Mouse (Mus musculus) heart, adult 9 months (tissue): ENCODE measurements around the gene Pbx3.

Experiments
- DNase-seq, 2 experiments: peaks; one replicate each; pipeline ENCODE4 v3.0.0; 2022; ENCODE audit warnings: low spot score in 2 of 2

The Pbx3 gene

DNA sequence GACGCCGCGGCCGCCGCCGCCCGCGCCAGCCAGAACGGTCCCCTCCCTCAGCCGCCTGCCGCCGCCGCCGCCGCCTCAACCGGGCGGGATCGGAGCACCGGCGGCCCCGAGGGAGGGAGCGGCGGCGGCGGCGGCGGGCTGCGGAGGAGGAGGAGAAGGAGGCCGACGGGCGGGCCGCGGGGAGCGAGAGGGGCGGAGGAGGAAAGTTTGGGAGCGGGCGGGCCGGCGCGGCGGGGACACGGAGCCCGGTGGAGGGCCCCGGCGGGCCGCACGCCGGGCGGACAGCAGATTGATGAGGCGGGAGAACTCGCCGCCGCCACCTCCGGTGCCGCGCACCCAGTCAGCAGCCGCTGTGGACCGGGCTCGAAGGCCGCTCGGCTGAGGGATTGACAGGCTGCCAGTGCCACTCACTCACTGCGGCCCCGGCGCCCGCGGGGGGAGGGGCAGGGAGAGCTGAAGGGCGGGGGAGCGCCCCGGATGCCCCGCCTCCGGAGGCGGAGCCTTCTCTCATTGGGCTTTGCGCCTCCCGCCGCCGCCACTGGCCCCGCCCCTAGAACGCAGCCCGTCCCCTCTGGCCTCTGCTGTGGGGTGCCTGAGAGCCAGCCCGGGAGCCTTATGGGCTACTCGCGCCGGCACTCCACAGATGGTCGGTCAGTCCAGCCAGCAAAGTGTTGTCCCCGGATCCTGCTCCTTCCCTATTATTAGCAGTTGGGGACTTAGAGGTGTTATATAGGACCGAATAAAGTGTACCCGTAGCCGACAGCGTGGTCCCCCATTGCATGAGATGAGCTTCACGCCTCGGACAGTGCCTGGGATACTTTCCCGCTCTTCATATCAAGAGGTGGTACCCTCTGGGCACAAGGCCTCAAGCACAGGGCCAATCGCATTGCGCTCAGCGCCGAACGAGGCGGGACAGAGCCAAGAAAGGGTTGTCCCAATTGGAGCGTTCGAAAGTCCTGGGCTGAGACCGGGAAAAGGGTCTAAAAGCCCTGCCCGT is at the start of gene Pbx3:
Pbx3 (minus strand) TSS at position 838 of the 997 bp plus-strand sequence.
- peak; percentile 94 to 96 for DNase-seq

DNA sequence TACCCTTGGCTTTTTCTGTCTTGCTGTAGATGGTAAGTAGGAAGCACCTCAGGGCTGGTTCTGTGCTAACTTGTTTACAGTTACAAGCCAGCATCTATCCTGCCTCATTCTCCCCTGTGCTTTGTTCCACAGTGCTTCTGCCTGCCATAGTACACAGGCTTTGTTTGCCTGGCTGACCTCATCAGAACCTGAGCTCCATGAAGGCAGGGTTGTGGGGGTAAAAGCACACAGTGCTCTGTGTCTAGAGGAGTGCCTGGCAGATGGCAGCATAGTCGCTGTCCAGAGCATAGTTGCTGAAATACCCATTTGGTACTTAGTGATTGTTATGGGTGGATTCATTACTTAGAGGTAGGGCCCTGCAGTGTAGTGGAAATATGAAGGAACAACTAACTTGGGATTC is 47.3 kb upstream of the Pbx3 start:
- no peak for DNase-seq

DNA sequence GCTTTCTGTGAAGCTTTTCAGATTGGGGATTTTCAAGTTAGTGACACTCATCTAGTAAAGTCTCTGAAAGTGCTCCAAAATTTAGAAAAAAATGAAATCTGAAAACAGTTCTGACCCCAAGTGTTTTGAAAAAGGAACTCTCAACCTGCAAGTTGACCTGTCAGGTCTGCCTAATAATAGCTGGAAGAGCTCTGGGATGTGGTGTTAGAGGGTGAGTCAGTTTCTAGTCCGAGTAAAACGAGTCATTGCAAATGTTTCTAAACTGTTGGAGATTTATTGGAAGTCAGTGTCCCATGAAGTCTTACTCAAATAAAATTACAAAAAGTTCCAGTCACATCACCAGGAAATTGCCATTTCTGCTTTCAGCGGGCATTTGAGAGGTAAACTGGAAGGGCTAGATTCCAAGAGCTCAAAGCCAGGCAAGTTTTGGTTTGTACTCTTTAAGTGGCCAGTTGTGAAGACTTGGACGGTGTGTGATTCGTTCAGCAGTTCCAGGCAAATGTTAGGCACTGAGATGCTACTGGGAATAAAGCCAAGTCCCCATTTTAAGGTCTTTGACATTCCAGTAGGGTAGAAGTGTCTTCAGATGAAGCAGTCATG is 36.9 kb upstream of the Pbx3 start:
- DNase-seq, result no peak

DNA sequence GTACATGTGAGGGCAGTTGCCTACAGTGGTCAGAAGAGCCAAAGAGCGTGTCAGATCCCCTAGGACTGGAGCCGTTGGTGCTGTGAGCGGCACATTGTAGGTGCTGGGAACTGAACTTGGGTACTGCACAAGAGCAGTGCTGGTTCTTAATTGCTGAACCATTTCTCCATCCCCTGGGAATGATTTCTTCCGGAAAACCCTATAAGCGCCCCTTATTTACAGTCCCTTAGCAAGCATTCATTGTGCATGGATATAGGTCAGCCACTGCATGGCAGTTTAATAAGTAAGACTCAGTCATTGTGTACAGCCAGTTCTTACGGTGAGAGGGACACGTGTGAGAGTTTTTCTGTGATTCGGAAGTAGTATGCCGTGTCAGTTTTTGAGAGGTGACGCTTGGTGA is 35.4 kb upstream of the Pbx3 start:
- no peak for DNase-seq

DNA sequence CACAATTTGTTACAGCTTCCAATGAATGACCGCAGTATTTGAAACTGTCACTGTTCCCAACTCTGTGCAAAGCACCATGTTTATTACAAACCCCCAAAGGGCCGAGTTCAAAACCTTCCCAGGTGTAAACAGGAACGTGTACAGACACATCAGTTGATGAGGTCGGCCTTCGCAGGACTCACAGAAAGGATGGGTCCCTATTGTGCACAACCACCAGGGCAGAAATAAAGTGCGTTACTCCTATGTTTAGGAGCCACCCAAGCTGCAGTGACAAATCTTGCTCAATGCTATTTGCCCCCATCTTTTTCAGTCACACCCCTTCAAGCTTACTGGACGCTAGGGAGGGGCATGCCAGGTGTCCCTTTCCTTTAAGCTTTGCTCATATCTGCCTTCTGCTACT is 34.7 kb upstream of the Pbx3 start:
- no peak for DNase-seq

DNA sequence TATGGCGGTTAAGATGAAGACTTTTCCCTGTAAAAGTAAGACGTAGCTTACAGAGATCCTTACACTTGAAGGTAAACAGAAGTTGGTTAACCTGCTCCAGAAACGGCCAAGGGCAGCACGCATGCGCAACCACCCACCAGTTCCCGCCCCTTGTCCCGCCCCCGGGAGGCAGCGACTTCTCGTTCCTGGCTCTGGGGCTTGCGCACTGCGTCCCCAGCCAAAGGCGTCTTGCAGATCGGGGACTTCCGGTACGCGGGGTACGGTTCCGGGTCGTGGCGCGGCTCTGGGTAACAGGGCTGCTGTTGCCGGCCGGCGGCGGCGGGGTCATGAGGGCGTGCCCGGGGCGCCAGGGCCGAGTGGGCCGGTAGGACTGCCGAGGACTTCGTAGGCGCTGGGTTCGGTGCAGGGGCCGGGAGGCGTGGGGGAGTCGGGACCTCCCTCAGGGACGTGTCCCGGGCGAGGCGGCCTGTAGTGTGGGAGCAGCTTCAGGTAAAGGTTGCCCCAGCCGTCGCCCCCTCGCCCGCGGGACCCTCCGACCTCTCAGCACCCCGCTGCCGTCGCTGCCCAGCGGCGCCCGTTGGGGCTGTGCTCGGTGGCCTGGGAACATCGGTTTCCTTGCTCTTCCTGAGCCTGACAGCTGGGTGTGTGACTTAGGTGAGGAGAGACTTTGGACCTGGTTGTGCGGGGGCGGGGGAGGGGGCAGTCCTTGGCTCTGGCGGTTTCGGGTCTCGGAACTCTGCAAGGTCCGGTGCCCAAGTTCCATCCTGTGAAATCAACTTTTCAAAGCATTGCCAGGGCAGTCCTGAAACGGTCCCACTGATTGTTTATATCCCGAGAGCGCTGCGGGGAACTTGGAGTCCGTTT is 33.9 kb upstream of the Pbx3 start, which contains the start of gene Mapkap1:
Mapkap1 (plus strand) TSS at position 171 of the 864 bp plus-strand sequence.
- peak; percentile 97 to 98 for DNase-seq

DNA sequence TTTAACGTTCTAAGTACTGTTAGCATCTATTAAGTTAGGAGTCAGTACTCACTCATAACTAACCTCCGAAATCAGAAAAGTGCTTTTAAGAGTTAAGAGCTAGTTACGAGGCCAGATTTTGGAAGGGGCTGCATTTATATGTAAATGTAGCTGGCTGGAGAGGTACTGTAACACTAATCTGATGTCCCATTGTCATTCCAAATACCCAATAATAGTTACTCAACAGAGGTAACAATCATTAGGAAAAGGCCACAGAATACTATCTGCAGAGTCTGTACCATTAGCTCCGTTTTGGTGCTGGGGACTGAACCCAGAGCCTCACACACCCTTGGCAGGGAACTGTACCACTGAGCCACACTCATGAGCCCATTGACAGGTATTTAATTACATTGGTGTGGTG is 26.6 kb upstream of the Pbx3 start:
- no peak for DNase-seq

DNA sequence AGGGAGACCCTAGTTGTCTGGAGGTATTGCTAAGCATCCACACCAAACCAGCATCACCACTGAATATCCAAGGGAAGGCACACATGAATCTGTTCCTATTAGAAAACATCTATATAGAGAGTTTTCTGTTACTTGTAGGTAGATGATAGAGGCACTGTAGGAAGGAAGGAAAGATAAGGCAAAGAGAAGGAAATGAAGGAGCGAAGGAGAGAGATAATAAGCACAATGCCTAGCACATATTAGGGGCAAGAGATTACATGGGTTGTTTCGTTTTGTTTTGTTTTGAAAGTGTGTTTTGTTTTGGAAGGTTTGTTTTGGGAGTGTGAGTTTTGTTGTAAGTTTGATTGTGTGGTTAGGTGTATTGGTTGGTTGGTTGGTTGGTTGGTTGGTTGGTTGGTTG is 6.0 kb upstream of the Pbx3 start:
- DNase-seq, result no peak

DNA sequence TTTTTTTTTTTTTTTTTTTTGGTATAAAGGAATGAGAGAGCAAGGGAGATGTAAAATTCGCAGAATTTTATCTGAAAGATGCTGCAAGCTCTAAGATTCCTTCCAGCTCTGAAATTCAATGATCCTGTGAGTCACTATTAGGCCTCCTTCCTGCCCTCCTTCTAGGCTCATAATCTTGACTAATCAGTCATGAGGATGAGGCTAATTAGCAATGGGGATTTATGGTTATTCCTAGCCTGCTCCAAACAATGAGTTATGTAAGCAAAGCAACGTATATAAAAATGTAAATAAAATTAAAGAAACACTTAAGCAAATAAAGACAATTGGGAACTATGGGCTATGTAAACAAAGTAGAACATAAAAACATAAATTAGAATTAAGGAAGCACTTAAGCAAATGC is 1.4 kb upstream of the Pbx3 start:
- DNase-seq, result no peak

DNA sequence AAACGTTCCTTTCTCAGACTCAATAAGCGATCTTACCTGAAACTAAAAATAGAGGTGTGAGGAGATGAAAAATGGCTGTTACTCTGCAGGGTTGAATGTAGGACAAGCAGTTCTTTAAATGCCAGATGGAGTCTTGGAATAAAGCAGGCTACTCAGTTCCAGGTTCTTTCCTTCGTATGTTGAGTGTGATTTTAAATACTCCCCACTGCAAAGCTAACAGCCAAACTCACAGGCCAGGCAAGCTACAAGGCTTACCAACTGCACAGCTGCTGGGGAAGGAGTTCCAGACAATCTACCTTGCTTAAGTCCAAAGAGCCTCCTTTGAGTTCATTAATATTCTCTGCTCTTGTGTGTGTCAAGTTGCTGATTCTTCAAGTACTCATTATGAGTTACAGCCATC is 944 bp upstream of the Pbx3 start:
- no peak for DNase-seq

DNA sequence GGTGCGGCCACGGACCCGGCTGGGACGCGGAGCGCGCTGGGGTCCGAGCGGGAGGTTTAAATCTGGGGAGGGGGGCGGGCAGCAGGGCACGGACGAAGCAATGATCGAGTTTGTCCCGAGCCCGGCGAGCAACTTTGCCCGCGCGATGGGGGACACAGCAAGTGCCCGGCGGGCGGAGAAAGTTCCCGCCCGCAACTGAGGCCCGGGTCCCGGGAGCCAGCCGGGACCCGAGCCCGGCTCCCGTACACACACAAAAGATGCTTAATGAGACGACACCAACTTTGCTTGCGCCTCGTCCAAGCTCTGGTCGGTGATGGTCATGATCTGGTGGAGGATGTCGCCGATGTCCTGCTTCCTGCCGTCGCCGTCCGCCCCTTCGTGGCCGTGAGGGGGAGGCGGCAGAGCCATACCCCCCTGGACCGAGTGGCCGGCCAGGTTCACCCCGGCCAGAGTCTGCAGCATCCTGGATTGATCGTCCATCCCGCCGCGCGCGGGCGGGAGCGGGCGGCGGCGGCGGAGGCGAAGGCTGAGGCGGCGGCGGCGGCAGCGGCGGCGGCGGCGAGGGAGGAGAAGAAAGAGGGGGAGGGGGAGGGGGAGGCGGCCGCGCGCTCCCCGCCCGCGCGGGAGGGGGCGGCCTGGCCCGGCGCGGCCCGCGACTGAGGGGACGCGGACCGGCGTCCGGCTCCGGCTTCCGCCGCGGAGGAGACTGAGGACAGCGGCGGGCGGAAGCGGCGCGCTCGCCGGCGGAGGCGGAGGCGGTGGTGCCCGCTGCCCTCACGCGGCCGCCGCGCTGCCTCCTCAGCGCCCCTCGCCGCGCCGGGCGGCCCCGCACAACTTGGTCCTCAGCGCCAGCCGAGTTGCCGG is 1.3 kb downstream of the Pbx3 start:
- peak; percentile 36 to 63 for DNase-seq

DNA sequence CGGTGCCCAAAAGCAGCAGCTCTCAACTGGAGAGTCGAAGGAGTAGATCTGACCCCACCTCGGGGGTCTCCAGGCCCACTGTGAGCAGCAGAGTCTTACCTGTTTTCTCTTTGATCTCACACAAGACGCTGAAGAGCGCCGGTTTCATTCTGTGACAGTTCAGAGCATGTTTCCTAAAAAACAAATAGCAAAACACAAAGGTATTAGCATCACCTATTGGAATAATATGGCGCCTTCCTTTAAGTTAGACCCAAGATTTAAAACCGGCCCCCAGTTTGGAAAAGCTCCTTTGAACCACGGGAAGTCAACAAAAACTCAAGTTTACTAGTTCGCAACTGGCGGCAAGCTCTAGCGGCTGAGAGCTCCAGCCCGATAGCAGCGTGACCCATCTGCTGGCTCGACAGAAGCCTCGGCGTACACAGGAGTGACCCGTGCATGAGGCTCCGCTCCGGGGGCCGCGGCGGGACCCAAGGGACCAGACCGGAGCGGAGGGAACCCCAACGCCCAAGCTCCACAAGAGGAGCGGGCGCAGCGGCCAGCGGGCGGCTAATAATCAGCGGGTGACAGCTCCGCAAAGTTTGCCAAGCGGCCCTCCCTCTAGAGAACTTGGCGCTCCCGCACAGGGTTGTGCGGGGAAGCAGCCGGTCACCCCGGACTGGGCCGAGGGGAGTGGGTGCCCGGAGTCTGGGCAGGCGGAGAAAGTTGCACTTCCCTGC is 2.1 kb downstream of the Pbx3 start:
- peak; percentile 10 to 34 for DNase-seq

DNA sequence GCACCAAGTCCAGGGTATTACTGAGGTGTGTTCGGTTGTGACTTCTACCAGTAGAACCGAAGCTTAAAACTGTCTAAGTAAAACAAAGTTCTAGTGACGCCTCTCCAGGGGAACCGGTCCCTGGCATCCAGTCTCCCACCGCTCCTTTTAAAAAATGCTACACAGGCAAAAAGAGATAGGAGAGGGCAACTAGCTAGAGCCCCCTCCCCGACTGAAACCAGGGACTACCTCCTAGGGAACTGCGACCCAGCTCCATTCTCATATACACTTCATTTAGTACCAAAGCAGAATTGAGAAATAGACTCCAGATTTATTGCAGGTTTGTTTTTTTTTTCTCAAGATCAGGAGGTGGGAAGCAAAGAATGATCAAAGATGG is 2.6 kb downstream of the Pbx3 start:
- no peak for DNase-seq

DNA sequence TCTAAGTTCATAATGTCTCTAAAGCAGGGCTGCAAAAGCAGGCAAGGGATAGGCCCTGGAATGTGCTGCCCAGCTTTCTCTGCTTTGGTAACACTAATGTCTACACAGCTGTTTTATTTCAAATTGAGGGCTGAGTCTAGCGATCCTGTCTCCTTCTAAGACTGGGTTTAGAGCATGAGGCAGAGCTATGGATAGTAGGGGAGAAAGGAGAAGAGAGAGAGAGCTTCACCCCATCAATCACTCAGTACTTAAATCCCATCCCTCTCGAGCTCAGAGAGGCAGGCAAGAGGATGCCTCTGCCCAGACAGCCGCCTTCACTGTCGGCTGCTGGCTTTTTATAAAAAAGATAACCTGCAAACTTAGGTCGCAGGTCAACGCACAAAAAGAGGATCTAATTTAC is 4.5 kb downstream of the Pbx3 start:
- DNase-seq, result no peak

DNA sequence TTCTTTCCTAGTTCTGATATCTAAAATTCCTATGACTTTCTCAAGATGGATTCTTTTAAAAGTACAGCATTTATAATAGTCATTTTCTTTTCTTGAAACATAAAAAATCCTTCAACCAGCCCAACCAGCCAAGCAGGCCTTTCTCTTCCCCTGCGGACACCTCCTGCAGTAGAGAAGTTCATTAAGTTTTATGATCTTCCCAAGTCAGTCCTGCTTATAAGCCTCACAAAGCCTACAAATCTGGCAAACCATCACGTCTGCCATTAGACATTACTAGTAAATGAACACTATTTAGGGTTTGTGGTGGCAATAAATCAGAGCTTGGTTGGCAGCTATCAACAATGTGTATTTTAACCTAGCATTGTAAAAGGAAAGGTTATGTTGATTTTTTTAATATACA is 5.9 kb downstream of the Pbx3 start:
- DNase-seq, result no peak

DNA sequence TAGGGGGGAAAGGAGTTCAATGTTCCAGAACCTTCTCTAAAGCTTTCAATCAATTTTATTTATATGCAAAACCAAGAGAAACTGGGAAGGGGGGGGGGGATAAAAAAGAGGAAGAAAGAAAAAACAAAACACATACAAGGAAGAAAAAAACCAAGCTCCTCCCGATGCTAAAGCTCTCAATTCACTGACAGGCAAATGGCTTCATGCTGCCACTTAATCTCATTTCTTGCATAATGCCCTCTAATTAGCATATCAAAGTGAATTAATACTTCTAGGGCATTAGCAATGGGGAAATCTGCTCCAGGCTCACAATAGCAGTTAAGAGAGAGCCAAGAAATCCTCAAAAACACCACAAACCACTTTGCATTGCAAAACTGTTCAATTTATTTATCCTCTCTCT is 9.3 kb downstream of the Pbx3 start:
- DNase-seq, result no peak

DNA sequence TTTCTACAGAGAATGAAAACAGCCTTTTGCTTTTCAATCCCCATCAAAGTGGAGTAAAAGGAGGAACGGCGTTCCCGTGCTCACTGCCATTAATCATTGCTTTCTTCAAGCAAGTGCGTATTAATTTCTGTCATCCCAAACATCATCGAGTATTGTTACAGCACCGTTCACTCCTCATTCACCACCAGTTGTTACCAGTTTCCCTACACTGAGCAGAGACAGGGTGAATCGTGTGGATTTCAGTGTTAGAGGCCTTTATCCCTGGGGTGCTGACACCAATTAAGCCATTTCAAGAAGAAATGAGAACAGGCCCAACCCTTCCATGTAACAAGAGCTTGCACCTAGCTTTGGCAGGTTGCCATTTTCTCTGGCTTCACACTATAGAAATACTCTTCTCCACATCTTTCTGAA is 17.1 kb downstream of the Pbx3 start:
- DNase-seq, result no peak

DNA sequence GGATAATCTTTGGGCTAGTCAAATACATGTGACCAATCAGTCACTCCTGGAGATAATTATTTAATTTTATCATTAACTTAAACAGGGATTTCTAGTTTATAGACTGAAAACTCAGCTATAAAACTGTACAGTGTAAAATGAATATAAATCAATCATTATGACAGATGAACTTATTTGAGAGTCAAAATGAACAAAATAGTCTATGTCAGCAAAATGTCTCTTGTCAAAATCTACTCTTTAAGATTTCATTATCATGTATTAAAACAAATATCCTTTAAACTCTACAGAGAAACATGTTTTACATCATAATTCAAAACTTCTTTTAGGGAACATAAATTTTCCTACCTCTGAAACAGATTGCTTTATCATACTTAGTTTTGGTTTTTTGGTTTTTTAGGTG is 20.9 kb downstream of the Pbx3 start:
- no peak for DNase-seq

DNA sequence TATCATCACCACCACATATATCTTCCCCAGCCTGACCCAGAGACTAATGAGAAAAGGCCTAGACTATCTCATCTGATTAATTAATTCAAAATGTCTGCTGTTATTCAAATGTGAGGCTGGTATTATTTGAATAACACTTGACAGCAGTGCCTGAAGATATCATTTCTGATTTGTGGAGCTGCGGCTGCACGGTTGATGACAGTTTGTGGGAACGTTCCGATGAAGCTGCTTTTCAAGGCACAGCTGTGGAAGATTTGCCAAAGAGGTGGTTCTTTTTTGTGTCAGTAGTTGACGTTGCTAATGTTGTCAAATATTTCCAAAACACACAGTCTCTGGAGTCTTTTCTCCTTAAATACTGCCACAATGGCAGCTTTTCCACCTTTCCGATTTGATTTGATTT is 25.8 kb downstream of the Pbx3 start:
- DNase-seq, result no peak

DNA sequence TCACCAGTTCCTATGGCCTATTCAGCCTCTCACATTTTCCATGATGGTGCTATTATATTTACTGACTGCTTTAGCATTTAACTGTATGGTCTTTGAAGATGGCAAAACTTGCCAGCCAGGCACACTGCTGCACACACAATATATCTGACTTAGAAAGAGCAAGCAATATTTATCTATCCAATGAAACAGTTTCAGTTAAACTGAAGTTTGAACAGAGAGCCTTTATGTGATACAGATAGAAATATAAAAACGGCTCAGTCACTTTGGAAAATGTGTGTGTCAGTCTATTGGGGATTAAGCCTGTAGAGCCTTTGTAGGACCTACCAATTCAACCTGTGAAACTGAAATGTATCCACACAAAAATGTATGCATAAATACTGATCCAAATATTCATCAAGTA is 74.3 kb downstream of the Pbx3 start:
- DNase-seq, result no peak

DNA sequence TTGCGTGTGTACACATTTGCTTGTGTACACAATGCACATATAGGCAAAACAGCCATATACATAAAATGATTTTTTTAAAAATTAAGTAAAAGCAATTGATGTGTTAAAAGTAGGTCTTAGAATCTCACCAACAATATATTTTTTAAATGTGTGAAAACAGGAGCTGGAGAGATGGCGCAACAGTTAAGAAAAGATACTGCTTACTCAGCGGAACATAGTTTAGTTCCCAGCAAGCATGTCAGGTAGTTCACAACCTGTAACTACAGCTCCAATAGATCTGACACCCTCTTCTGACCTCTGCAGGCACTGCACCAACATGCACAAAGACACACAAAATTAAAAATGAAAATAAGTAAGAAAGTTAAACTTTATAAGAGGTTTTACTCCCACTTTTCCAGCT is 74.7 kb downstream of the Pbx3 start:
- no peak for DNase-seq
